Mouse (Mus musculus) frontal cortex, postnatal 10 days (tissue): ENCODE results near the gene Rnf157.
"Not testable (repeated sequence)": the region's sequence is repeated elsewhere in the genome, so short reads cannot be mapped to it uniquely, and the experiment has no call there.

Experiments used
- DNase-seq, 2 experiments: peaks; one replicate each; pipeline ENCODE4 v3.0.0; 2022; ENCODE audit warnings: low spot score in 2 of 2, mixed read lengths in 1 of 2

Rnf157 gene

GRCm38 (mm10) chr11:116434287-116434966, 21.6 kb upstream of the Rnf157 start:
- peak; percentile 53 to 63 for DNase-seq

- peak; percentile 99 for DNase-seq
Observed at GRCm38 (mm10) chr11:116433356-116434286, 20.8 kb upstream of the Rnf157 start, which contains the start of gene Ubald2. Ubald2 (plus strand) TSS chr11:116434094.

- DNase-seq = no peak
Observed at GRCm38 (mm10) chr11:116432593-116433355, 19.9 kb upstream of the Rnf157 start.

GRCm38 (mm10) chr11:116432127-116432526, 19.3 kb upstream of the Rnf157 start:
- DNase-seq = no peak

- DNase-seq = no peak
Observed at GRCm38 (mm10) chr11:116431428-116432077, 18.7 kb upstream of the Rnf157 start.

GRCm38 (mm10) chr11:116430723-116431427, 18.0 kb upstream of the Rnf157 start:
- DNase-seq = no peak

- no peak for DNase-seq
Observed at GRCm38 (mm10) chr11:116429862-116430613, 17.2 kb upstream of the Rnf157 start.

- DNase-seq = no peak
Observed at GRCm38 (mm10) chr11:116428872-116429859, 16.3 kb upstream of the Rnf157 start.

- no peak for DNase-seq
Observed at GRCm38 (mm10) chr11:116426852-116427575, 14.2 kb upstream of the Rnf157 start.

GRCm38 (mm10) chr11:116426328-116426727, 13.5 kb upstream of the Rnf157 start:
- DNase-seq = not testable (repeated sequence)

- no peak for DNase-seq
Observed at GRCm38 (mm10) chr11:116424621-116425407, 12.0 kb upstream of the Rnf157 start.

GRCm38 (mm10) chr11:116423782-116424620, 11.2 kb upstream of the Rnf157 start:
- DNase-seq = no peak

- no peak for DNase-seq
Observed at GRCm38 (mm10) chr11:116423214-116423613, 10.4 kb upstream of the Rnf157 start.

- no peak for DNase-seq
Observed at GRCm38 (mm10) chr11:116422562-116422961, 9.7 kb upstream of the Rnf157 start.

- DNase-seq = no peak
Observed at GRCm38 (mm10) chr11:116421102-116421501, 8.3 kb upstream of the Rnf157 start.

- DNase-seq = no peak
Observed at GRCm38 (mm10) chr11:116418841-116419462, 6.1 kb upstream of the Rnf157 start.
